Mouse (Mus musculus) CH12.LX (cell line): ENCODE measurements around the gene Cyp2f2. TPM values are rescaled to one million over a fixed set of nuclear protein-coding genes. Genes with fewer than 3 reads are reported as not detected.

Source experiments
- DNase-seq: peaks from one replicate; pipeline ENCODE4 v3.0.0-alpha.2; 2013; ENCODE audit errors: extremely low read depth
- H3K27ac ChIP-seq: 2 replicates; pipeline ENCODE4 v1.5.1; 2012; ENCODE audit warnings: low read depth, mild to moderate bottlenecking, control low read depth, moderate library complexity; ENCODE audit not compliant: insufficient read depth
- H3K27me3 ChIP-seq: replicated peaks from 2 replicates; pipeline ENCODE3; 2012; ENCODE audit warnings: inconsistent platforms
- H3K36me3 ChIP-seq, 2 experiments: replicated peaks in 1 of 2; 2 replicates each; pipeline versions ENCODE3 to v1.6.1; 2012; ENCODE audit warnings: inconsistent platforms in 1 of 2, low read length in 1 of 2, mild to moderate bottlenecking in 1 of 2, mixed read lengths in 1 of 2, moderate library complexity in 1 of 2; ENCODE audit not compliant: control insufficient read depth in 1 of 2, insufficient read depth in 1 of 2
- H3K4me1 ChIP-seq, 2 experiments: 2 replicates each; pipeline ENCODE4 v1.6.1; 2012; ENCODE audit warnings: inconsistent platforms in 1 of 2, moderate library complexity in 1 of 2; ENCODE audit not compliant: insufficient read depth in 2 of 2, control insufficient read depth in 1 of 2
- H3K4me2 ChIP-seq: 2 replicates; pipeline ENCODE4 v1.6.1; 2012; ENCODE audit warnings: low read depth, mild to moderate bottlenecking, control low read depth; ENCODE audit not compliant: poor library complexity, insufficient read depth, severe bottlenecking
- H3K4me3 ChIP-seq, 3 experiments: fragments of 150-350 bp in 1 of 3; sonication (generic) in 1 of 3; replicated peaks in 1 of 3; 2 replicates each; pipeline versions ENCODE3 to v1.5.1; 2011 to 2012; ENCODE audit warnings: low read depth in 2 of 3, low read length in 2 of 3, mild to moderate bottlenecking in 2 of 3, moderate library complexity in 2 of 3, control low read depth in 1 of 3, improper control_type of control experiment in 1 of 3, inconsistent platforms in 1 of 3, mixed read lengths in 1 of 3; ENCODE audit not compliant: poor library complexity in 1 of 3
- H3K79me2 ChIP-seq: replicated peaks from 2 replicates; pipeline ENCODE4 v1.6.1; 2012; ENCODE audit warnings: mild to moderate bottlenecking, moderate library complexity; ENCODE audit not compliant: control insufficient read depth, poor library complexity, insufficient read depth, severe bottlenecking; ENCODE audit errors: extremely low read depth
- H3K9ac ChIP-seq: 2 replicates; pipeline ENCODE4 v1.6.1; 2012; ENCODE audit warnings: low read depth, mild to moderate bottlenecking, control low read depth, moderate library complexity; ENCODE audit not compliant: insufficient read depth
- H3K9me3 ChIP-seq: replicated peaks from 2 replicates; pipeline ENCODE3; 2012; ENCODE audit warnings: low read length, inconsistent platforms, mixed read lengths
- BHLHE40 ChIP-seq: IDR thresholded peaks from 2 replicates; pipeline ENCODE4 v1.6.1; 2011; ENCODE audit warnings: mild to moderate bottlenecking, low read depth, low read length, improper control_type of control experiment
- CHD1 ChIP-seq: IDR thresholded peaks from 2 replicates; pipeline ENCODE4 v1.6.1; 2012; ENCODE audit warnings: low read depth, low read length, improper control_type of control experiment, inconsistent platforms
- CHD2 ChIP-seq: IDR thresholded peaks from 2 replicates; pipeline ENCODE4 v1.6.1; 2011; ENCODE audit warnings: low read length, improper control_type of control experiment
- CTCF ChIP-seq, 2 experiments: IDR thresholded peaks in 1 of 2; conservative IDR thresholded peaks in 1 of 2; 2 replicates each; pipeline ENCODE4 v1.5.1; 2011 to 2012; ENCODE audit warnings: low read depth in 2 of 2, low read length in 2 of 2, improper control_type of control experiment in 1 of 2, inconsistent platforms in 1 of 2, mild to moderate bottlenecking in 1 of 2, moderate library complexity in 1 of 2
- E2F4 ChIP-seq: IDR thresholded peaks from 2 replicates; pipeline ENCODE4 v1.6.1; 2011; ENCODE audit warnings: low read depth, low read length, improper control_type of control experiment; ENCODE audit not compliant: insufficient replicate concordance
- EP300 ChIP-seq: IDR thresholded peaks from 2 replicates; pipeline ENCODE4 v1.6.1; 2011; ENCODE audit warnings: low read length, improper control_type of control experiment
- GABPA ChIP-seq: IDR thresholded peaks from 2 replicates; pipeline ENCODE4 v1.6.1; 2012; ENCODE audit warnings: low read depth, low read length, improper control_type of control experiment, inconsistent platforms; ENCODE audit not compliant: insufficient replicate concordance
- HCFC1 ChIP-seq: IDR thresholded peaks from 2 replicates; pipeline ENCODE4 v1.6.1; 2012; ENCODE audit warnings: low read depth, mild to moderate bottlenecking, inconsistent platforms, low read length, improper control_type of control experiment
- IRF4 ChIP-seq: IDR thresholded peaks from 2 replicates; pipeline ENCODE4 v1.6.1; 2014; ENCODE audit warnings: low read depth, mild to moderate bottlenecking, inconsistent platforms, low read length, improper control_type of control experiment
- JUND ChIP-seq: conservative IDR thresholded peaks from 2 replicates; pipeline ENCODE4 v1.6.1; 2011; ENCODE audit warnings: low read depth, low read length, improper control_type of control experiment
- KAT2A ChIP-seq: IDR thresholded peaks from 2 replicates; pipeline ENCODE4 v1.6.1; 2012; ENCODE audit warnings: low read length, improper control_type of control experiment, inconsistent platforms; ENCODE audit not compliant: insufficient replicate concordance
- MAFK ChIP-seq: IDR thresholded peaks from 2 replicates; pipeline ENCODE4 v1.6.1; 2011; ENCODE audit warnings: low read length, improper control_type of control experiment; ENCODE audit not compliant: insufficient replicate concordance
- MAX ChIP-seq: IDR thresholded peaks from 2 replicates; pipeline ENCODE4 v1.6.1; 2011; ENCODE audit warnings: low read length, improper control_type of control experiment
- MAZ ChIP-seq: IDR thresholded peaks from 2 replicates; pipeline ENCODE4 v1.6.1; 2012; ENCODE audit warnings: low read depth, mild to moderate bottlenecking, inconsistent platforms, low read length, improper control_type of control experiment, moderate library complexity
- MEF2A ChIP-seq: IDR thresholded peaks from 2 replicates; pipeline ENCODE4 v1.6.1; 2014; ENCODE audit warnings: low read depth, mild to moderate bottlenecking, inconsistent platforms, low read length, improper control_type of control experiment, borderline replicate concordance
- MXI1 ChIP-seq: IDR thresholded peaks from 2 replicates; pipeline ENCODE4 v1.6.1; 2011; ENCODE audit warnings: mild to moderate bottlenecking, low read depth, low read length, improper control_type of control experiment
- MYC ChIP-seq: IDR thresholded peaks from 2 replicates; pipeline ENCODE4 v1.6.1; 2011; ENCODE audit warnings: low read depth, mild to moderate bottlenecking, improper control_type of control experiment, low read length
- NELFE ChIP-seq: IDR thresholded peaks from 2 replicates; pipeline ENCODE4 v1.6.1; 2011; ENCODE audit warnings: low read depth, low read length, improper control_type of control experiment
- NRF1 ChIP-seq: IDR thresholded peaks from 2 replicates; pipeline ENCODE4 v1.6.1; 2014; ENCODE audit warnings: low read depth, mild to moderate bottlenecking, inconsistent platforms, low read length, improper control_type of control experiment, moderate library complexity
- PAX5 ChIP-seq: IDR thresholded peaks from 2 replicates; pipeline ENCODE4 v1.6.1; 2012; ENCODE audit warnings: low read length, inconsistent platforms, mixed read lengths
- POLR2A ChIP-seq: IDR thresholded peaks from 2 replicates; pipeline ENCODE4 v1.6.1; 2011; ENCODE audit warnings: low read depth, mild to moderate bottlenecking, improper control_type of control experiment, low read length
- POLR2AphosphoS2 ChIP-seq: IDR thresholded peaks from 2 replicates; pipeline ENCODE4 v1.6.1; 2011; ENCODE audit warnings: low read depth, low read length, improper control_type of control experiment
- RAD21 ChIP-seq: IDR thresholded peaks from 2 replicates; pipeline ENCODE4 v1.6.1; 2011; ENCODE audit warnings: low read depth, mild to moderate bottlenecking, low read length, improper control_type of control experiment, moderate library complexity
- RCOR1 ChIP-seq: conservative IDR thresholded peaks from 2 replicates; pipeline ENCODE4 v1.6.1; 2012; ENCODE audit warnings: low read depth, mild to moderate bottlenecking, inconsistent platforms, low read length, improper control_type of control experiment
- SIN3A ChIP-seq: IDR thresholded peaks from 2 replicates; pipeline ENCODE4 v1.6.1; 2012; ENCODE audit warnings: low read length, improper control_type of control experiment, inconsistent platforms
- SMC3 ChIP-seq: IDR thresholded peaks from 2 replicates; pipeline ENCODE4 v1.6.1; 2011; ENCODE audit warnings: low read depth, low read length, improper control_type of control experiment
- TBP ChIP-seq: conservative IDR thresholded peaks from 2 replicates; pipeline ENCODE4 v1.6.1; 2011; ENCODE audit warnings: low read depth, low read length, improper control_type of control experiment
- TCF12 ChIP-seq: IDR thresholded peaks from 2 replicates; pipeline ENCODE4 v1.6.1; 2014; ENCODE audit warnings: low read depth, mild to moderate bottlenecking, inconsistent platforms, low read length, improper control_type of control experiment
- UBTF ChIP-seq: IDR thresholded peaks from 2 replicates; pipeline ENCODE4 v1.6.1; 2012; ENCODE audit warnings: low read depth, mild to moderate bottlenecking, inconsistent platforms, low read length, improper control_type of control experiment, moderate library complexity
- USF2 ChIP-seq: conservative IDR thresholded peaks from 2 replicates; pipeline ENCODE4 v1.6.1; 2011; ENCODE audit warnings: low read depth, low read length, improper control_type of control experiment
- ZC3H11A ChIP-seq: IDR thresholded peaks from 2 replicates; pipeline ENCODE4 v1.6.1; 2012; ENCODE audit warnings: low read depth, mild to moderate bottlenecking, inconsistent platforms, low read length, improper control_type of control experiment
- ZKSCAN1 ChIP-seq: IDR thresholded peaks from 2 replicates; pipeline ENCODE4 v1.6.1; 2012; ENCODE audit warnings: low read depth, inconsistent platforms, low read length, improper control_type of control experiment, borderline replicate concordance
- ZMIZ1 ChIP-seq: IDR thresholded peaks from 2 replicates; pipeline ENCODE4 v1.6.1; 2012; ENCODE audit warnings: low read depth, mild to moderate bottlenecking, inconsistent platforms, low read length, improper control_type of control experiment
- ZNF384 ChIP-seq: IDR thresholded peaks from 2 replicates; pipeline ENCODE4 v1.6.1; 2012; ENCODE audit warnings: low read depth, low read length, improper control_type of control experiment, inconsistent platforms
- dilution Hi-C: fragments of 300-500 bp; cut with MboI; formaldehyde crosslinking; loops from 2 replicates; pipeline ENCODE4 v1.14.3; 2020; ENCODE audit warnings: low sequenced_read_pairs; ENCODE audit not compliant: extremely low pct_unique_long_range_greater_than_20kb, extremely low pct_ligation_motif_present
- in situ Hi-C: fragments of 300-500 bp; cut with MboI; formaldehyde crosslinking; loops from 3 replicates; pipeline ENCODE4 v1.14.3; 2019; ENCODE audit warnings: low sequenced_read_pairs, low pct_ligation_motif_present, low pct_unique_long_range_greater_than_20kb, mixed read lengths
- polyA plus RNA-seq: library from polyadenylated mRNA; unstranded; fragments of >175 nt; gene quantifications from 2 replicates; pipeline ENCODE4 v1.2.1, GENCODE M21; 2012; ENCODE audit warnings: low read depth; ENCODE audit not compliant: insufficient read length
- total RNA-seq, 2 experiments: library from RNA; depleted of rRNA; stranded (reverse); fragments of 300-350 nt in 1 of 2; fragments of >200 nt in 1 of 2; gene quantifications; 2 replicates each; pipeline ENCODE4 v1.2.3; 2012 to 2014

Cyp2f2 gene
- total and polyA plus RNA-seq, 3 experiments: not detected

GRCm38 (mm10) chr7:27178324-27179216 lies 58.9 kb downstream of the Cyp2f2 start, which contains the start of gene Rab4b (continued):
- TF ChIP-seq RAD21: no peak

- dilution Hi-C loops: no loop called here
- in situ Hi-C loops: no loop called here
- TF ChIP-seq SIN3A: no peak; the same call in none of the 2 replicates
- no peak; the same call in 1 of the 2 replicates for TF ChIP-seq HCFC1
- peak; percentile 20; the same call in 1 of the 2 replicates for TF ChIP-seq JUND
- no peak for TF ChIP-seq KAT2A
- no peak for TF ChIP-seq POLR2AphosphoS2
- no peak for TF ChIP-seq USF2
- TF ChIP-seq ZMIZ1: peak; percentile 73; the same call in 1 of the 2 replicates
- no peak for TF ChIP-seq RCOR1
- TF ChIP-seq E2F4: no peak
- TF ChIP-seq UBTF: no peak
- 0 out of 2 replicates have a peak, but pooled peaks have one; percentile 10 for TF ChIP-seq MYC
- TF ChIP-seq ZNF384: no peak
- TF ChIP-seq BHLHE40: 0 out of 2 replicates have a peak, but pooled peaks have one; percentile 25
- TF ChIP-seq IRF4: no peak
- no peak for TF ChIP-seq MAFK
- TF ChIP-seq CHD1: no peak
- TF ChIP-seq RAD21: no peak
- no peak for TF ChIP-seq ZKSCAN1
- 0 out of 2 replicates have a peak, but pooled peaks have one; percentile 21 for TF ChIP-seq TCF12
- peak; percentile 20; the same call in 1 of the 2 replicates for TF ChIP-seq MEF2A
- peak; percentile 51; the same call in 1 of the 2 replicates for TF ChIP-seq NELFE
- TF ChIP-seq MXI1: no peak
- TF ChIP-seq TBP: peak; percentile 80
- TF ChIP-seq PAX5: no peak
- TF ChIP-seq SMC3: no peak
- TF ChIP-seq MAZ: no peak
- no peak for TF ChIP-seq CTCF (conservative IDR thresholded peaks at IDR 0.05 in 1 of 2, IDR thresholded peaks at IDR 0.05 in 1 of 2; ENCODE audit: low read depth in 2 of 2, low read length in 2 of 2)
- no peak for TF ChIP-seq NRF1
- TF ChIP-seq ZC3H11A: no peak
- TF ChIP-seq GABPA: no peak
- TF ChIP-seq MAX: no peak
- peak; percentile 39; the same call in 1 of the 2 replicates for TF ChIP-seq POLR2A
- TF ChIP-seq CHD2: peak; percentile 91
- TF ChIP-seq EP300: no peak; the same call in 1 of the 2 replicates
Measured at GRCm38 (mm10) chr7:27179217-27179918, 59.7 kb downstream of the Cyp2f2 start.

More at GRCm38 (mm10) chr7:27179217-27179918, 59.7 kb downstream of the Cyp2f2 start:
- peaks cover 7% of the 10 kb centered on the region for H3K79me2 ChIP-seq
- H3K27ac ChIP-seq: peak overlapping the region; percentile 87
- H3K4me3 ChIP-seq: peak overlapping the region; percentile 42 to 71 (median 67)
- H3K9me3 ChIP-seq: no peaks in the 10 kb centered on the region
- H3K27me3 ChIP-seq: no peaks in the 10 kb centered on the region
- peaks cover 3 to 43% of the 10 kb centered on the region in 2 experiments; a peak in 3 of 4 replicates for H3K4me1 ChIP-seq
- H3K9ac ChIP-seq: peak overlapping the region; percentile 81
- DNase-seq: peak; percentile 92
- peaks cover 19 to 44% of the 10 kb centered on the region in 2 experiments for H3K36me3 ChIP-seq
- peak overlapping the region; percentile 68 for H3K4me2 ChIP-seq
